Mouse (Mus musculus) C2C12 (cell line): ENCODE data around the gene Idi2. TPM values are rescaled to one million over a fixed set of nuclear protein-coding genes. Genes with fewer than 3 reads are reported as not detected.
"Not testable (repeated sequence)": the region's sequence is repeated elsewhere in the genome, so short reads cannot be mapped to it uniquely, and the experiment has no call there.

ENCODE experiments used
- H3K27me3 ChIP-seq: one replicate; pipeline ENCODE4 v1.6.1; 2011; ENCODE audit not compliant: control insufficient read depth, insufficient read depth, insufficient read length
- H3K36me3 ChIP-seq: one replicate; pipeline ENCODE4 v1.6.1; 2011; ENCODE audit not compliant: control insufficient read depth, insufficient read depth
- H3K4me3 ChIP-seq: one replicate; pipeline ENCODE4 v1.5.1; 2011; ENCODE audit warnings: mild to moderate bottlenecking, control low read depth; ENCODE audit not compliant: poor library complexity, insufficient read depth, severe bottlenecking
- H3K79me2 ChIP-seq: one replicate; pipeline ENCODE4 v1.6.1; 2011; ENCODE audit not compliant: control insufficient read depth, insufficient read depth
- H3K79me3 ChIP-seq: one replicate; pipeline ENCODE4 v1.6.1; 2011; ENCODE audit warnings: low read depth, control low read depth
- H3ac ChIP-seq: one replicate; pipeline ENCODE3; 2011; ENCODE audit warnings: low read depth; ENCODE audit not compliant: control insufficient read depth, insufficient read length
- CTCF ChIP-seq: IDR thresholded peaks from one replicate; pipeline ENCODE4 v1.5.1; 2011; ENCODE audit not compliant: control insufficient read depth, insufficient read depth, insufficient read length
- FOSL1 ChIP-seq: IDR thresholded peaks from one replicate; pipeline ENCODE4 v1.8.0; 2011; ENCODE audit warnings: mild to moderate bottlenecking, low read length; ENCODE audit not compliant: poor library complexity, insufficient read depth, severe bottlenecking
- MYOD1 ChIP-seq: IDR thresholded peaks from one replicate; pipeline ENCODE4 v1.6.1; 2011; ENCODE audit warnings: low read depth; ENCODE audit not compliant: control insufficient read depth, insufficient read length
- MYOG ChIP-seq: IDR thresholded peaks from one replicate; pipeline ENCODE4 v1.6.1; 2011; ENCODE audit not compliant: control insufficient read depth, insufficient read length; ENCODE audit errors: extremely low read depth
- long read RNA-seq, 2 experiments: library from polyadenylated mRNA; unstranded; transcript quantifications; one replicate each; pipeline ENCODE4 v2.0.0; 2019 to 2020
- polyA plus RNA-seq: library from polyadenylated mRNA; unstranded; fragments of >200 nt; fragmentation: generic; extraction: Trizol; gene quantifications from one replicate; pipeline ENCODE4 v1.2.1, GENCODE M21; 2012; ENCODE audit warnings: missing spikeins

Gene Idi2
- not detected for polyA plus RNA-seq
- long read RNA-seq, experiment 1, result 0 reads
- long read RNA-seq, experiment 2, result 0 reads

DNA sequence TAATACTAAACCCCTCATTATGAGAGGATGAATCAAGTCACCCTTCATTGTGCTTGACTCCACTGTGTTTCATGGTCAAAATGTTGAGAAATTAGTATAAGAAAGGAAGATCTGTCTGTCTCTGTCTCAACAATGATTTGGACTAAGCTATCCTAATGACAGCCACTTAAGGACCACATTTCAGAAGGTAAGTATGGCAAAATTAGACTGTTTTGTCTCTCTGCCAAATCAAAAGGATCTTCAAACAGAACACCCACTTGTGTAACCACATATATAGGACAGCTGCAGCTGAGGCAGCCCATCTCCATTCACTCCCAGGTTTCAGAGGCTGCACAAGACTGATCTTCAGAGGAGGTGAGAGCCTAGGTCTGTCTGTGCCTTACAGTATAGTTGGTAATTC is at the start of gene Idi2:
Idi2 (plus strand) TSS at position 301 of the 400 bp plus-strand sequence.
- H3K79me3 ChIP-seq, result not testable (repeated sequence)

DNA sequence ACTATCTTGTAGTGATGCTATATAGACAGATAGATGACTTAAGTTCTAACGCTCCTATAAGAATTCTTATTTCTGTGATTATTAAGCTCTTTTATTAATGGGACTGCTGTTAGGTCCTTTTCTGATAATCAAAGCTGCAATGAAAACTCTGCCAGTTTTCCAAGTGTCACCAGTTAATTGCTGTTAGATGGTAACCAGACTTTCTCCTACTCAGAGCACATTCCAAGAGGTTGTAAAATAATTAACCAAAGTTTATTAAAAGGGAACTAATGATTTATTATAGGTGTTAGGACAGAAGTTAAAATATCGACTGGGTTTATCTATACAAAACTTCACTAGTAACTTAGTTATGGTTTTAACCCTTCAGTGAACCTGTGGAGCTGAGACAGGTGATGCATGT is 46.7 kb upstream of the Idi2 start:
- H3K36me3 ChIP-seq, H3K79me2 ChIP-seq, H3K4me3 ChIP-seq, H3K27me3 ChIP-seq, H3K79me3 ChIP-seq, H3ac ChIP-seq: not testable (repeated sequence)

More for the DNA sequence above, at the start of gene Idi2:
- not testable (repeated sequence) for H3K27me3 ChIP-seq, H3ac ChIP-seq, H3K79me2 ChIP-seq, H3K36me3 ChIP-seq, H3K4me3 ChIP-seq

DNA sequence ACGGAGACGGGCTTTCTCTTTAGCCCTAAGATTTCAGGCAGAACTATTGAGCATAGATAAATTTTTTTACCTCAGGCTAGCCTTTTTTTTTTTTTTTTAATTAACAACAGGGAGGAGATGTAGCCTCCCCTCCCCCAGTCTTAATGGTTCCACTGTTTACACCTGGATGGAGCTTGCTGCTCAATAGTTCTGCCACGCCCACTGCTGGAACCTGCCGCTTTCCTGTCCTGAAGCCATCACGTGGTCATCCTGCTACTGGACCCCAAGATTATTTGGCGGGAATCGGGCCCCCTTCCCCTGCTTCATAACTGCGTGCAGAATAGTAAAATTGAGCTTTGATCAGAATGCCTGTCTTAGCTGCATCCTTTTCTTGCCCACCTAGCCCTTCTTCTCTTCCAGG is 38.8 kb upstream of the Idi2 start:
- H3K27me3 ChIP-seq, H3K36me3 ChIP-seq, H3K4me3 ChIP-seq: not testable (repeated sequence)

DNA sequence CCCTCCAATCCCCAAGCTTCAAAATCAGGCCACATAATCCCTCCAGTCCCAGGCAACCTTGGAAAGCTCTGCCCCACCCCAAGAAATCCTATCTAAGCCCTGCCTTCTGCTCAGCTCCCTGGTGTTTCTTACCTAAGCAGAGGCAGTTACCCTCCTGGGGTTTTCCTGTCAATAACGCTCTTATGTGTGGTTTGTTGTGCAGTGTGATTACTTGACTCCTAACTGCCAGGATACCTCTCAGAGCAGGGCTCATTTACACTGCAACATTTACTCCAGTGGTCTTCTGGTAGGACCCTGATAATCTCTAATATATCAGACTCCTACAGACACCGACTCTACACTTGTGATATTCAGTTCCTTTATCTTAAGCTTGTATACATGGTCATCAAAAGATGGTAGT is 19.2 kb upstream of the Idi2 start:
- TF ChIP-seq CTCF, result no peak
- TF ChIP-seq MYOD1, result no peak
- TF ChIP-seq MYOG, result no peak
- TF ChIP-seq FOSL1, result no peak
- H3K4me3 ChIP-seq, result no peak overlapping the region
- peaks cover 17% of the 10 kb centered on the region for H3K27me3 ChIP-seq

More for the DNA sequence above, 38.8 kb upstream of the Idi2 start:
- H3K79me2 ChIP-seq, H3K79me3 ChIP-seq, H3ac ChIP-seq: not testable (repeated sequence)

DNA sequence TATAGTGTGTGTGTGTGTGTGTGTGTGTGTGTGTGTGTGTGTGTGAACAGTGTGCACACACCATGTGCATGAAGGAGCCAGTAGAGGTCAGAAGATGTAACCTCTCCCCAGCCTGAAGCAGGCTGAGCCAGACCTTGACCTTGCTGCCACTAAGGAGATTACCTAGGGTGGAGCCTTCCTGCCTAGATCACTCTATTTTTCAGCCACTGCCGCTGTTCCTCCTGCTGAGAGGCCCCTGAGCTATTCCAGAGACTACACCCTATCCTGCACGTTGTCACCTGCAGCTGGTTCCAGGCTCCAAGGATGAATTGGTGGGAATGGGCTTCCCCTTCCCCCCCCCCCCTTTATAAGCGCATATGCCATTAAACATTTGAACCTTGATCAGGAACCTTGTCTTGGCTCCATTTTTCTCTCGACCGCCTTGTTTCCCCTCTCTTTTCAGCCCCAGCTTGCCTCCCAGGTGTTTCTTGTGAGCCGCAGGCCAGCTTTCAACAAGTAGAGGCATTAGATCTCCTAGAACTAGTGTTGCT is 15.0 kb upstream of the Idi2 start:
- H3K4me3 ChIP-seq, H3ac ChIP-seq, H3K79me2 ChIP-seq, H3K79me3 ChIP-seq, H3K27me3 ChIP-seq, H3K36me3 ChIP-seq: not testable (repeated sequence)

More for the DNA sequence above, 19.2 kb upstream of the Idi2 start:
- Histone ChIP-seq H3K79me2 (no peaks in the 10 kb centered on the region), H3K79me3 (no peaks in the 10 kb centered on the region), H3K36me3 (no peaks in the 10 kb centered on the region), H3ac (no peak overlapping the region)

DNA sequence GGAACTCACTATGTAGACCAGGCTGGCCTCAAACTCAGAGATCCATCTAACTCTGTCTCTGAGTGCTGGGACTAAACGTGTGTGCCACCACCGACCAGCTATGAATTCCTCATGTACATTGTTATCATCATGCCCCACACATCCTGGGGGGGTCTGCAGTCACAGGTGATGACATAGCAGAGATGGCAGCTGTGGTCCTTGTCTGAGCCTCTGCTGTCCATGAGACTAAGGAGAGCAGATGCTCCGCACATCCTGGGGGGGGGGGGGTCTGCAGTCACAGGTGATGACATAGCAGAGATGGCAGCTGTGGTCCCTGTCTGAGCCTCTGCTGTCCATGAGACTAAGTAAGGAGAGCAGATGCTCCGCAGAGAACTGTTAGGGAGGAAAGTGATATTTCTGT is 11.6 kb upstream of the Idi2 start:
- not testable (repeated sequence) for H3K4me3 ChIP-seq, H3K36me3 ChIP-seq, H3K79me2 ChIP-seq, H3ac ChIP-seq, H3K79me3 ChIP-seq, H3K27me3 ChIP-seq

DNA sequence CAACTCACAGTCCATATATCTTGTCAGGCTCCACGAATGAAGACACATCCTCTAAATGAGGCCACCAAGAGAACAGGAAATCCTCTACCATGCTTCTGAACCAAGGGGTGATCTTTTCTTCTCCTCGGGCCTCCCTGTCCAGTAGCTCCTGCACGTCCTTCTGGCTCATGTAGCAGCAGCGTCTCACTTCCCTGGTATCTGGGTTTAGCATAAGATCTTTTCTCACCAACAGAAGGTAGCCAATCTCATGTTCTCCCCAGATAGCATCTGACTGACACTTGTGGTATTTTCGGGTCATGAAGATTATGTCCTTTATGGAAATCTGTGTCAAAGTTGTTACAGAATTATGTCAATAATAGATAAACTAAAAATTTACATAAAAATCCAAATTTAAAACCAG is 11.0 kb upstream of the Idi2 start:
- H3K79me2 ChIP-seq, H3K36me3 ChIP-seq, H3K4me3 ChIP-seq, H3K27me3 ChIP-seq, H3ac ChIP-seq, H3K79me3 ChIP-seq: not testable (repeated sequence)

DNA sequence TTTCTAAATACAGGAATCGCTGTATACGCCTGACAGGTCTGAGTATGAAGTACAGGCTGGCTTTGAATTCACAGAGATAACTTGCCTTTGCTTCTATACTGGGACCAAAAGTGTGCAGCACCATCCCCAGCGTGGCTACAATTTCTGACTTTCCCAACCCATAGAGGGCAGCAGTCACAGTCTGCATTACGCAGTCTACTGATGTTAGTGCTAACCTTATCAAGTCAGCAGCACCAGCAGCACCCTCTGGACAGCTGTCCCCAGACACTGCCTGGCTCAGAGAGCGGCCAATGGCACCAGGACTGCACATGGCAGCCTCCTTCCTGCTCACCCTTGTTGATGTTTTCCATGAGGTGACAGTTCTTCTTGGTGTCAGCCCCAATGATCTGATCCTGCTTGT is 8.8 kb upstream of the Idi2 start:
- H3ac ChIP-seq, H3K79me3 ChIP-seq, H3K79me2 ChIP-seq, H3K36me3 ChIP-seq, H3K27me3 ChIP-seq, H3K4me3 ChIP-seq: not testable (repeated sequence)

DNA sequence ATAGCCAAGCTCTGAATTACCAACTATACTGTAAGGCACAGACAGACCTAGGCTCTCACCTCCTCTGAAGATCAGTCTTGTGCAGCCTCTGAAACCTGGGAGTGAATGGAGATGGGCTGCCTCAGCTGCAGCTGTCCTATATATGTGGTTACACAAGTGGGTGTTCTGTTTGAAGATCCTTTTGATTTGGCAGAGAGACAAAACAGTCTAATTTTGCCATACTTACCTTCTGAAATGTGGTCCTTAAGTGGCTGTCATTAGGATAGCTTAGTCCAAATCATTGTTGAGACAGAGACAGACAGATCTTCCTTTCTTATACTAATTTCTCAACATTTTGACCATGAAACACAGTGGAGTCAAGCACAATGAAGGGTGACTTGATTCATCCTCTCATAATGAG is 4.5 kb upstream of the Idi2 start, which contains the start of gene Gm9745:
Gm9745 (minus strand) TSS at position 101 of the 400 bp plus-strand sequence.
- not testable (repeated sequence) for H3K79me2 ChIP-seq, H3K79me3 ChIP-seq, H3ac ChIP-seq, H3K4me3 ChIP-seq, H3K27me3 ChIP-seq, H3K36me3 ChIP-seq

DNA sequence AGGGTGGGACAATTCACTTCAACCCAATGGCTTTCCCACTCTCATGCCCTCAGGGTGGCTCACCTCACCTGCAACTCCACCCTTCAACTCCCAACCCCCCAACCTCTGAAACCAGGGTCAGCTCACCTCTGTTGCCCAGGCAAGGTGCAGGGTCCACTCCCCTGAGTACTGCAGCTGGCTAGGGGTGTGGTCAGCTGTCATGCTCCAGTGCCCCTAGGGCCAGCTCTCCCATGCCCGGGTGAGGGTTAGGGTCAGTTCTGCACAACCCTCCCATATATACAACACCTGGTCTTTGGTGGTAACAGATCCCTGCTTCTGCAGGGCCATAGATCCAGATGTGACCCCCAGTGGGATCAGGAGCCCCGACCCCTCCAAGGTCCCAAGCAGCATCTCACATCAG is 2.5 kb downstream of the Idi2 start:
- H3K27me3 ChIP-seq, H3K79me2 ChIP-seq, H3ac ChIP-seq, H3K79me3 ChIP-seq, H3K36me3 ChIP-seq, H3K4me3 ChIP-seq: not testable (repeated sequence)

DNA sequence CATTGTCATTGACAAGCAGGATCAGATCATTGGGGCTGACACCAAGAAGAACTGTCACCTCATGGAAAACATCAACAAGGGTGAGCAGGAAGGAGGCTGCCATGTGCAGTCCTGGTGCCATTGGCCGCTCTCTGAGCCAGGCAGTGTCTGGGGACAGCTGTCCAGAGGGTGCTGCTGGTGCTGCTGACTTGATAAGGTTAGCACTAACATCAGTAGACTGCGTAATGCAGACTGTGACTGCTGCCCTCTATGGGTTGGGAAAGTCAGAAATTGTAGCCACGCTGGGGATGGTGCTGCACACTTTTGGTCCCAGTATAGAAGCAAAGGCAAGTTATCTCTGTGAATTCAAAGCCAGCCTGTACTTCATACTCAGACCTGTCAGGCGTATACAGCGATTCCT is 4.2 kb downstream of the Idi2 start:
- H3K79me3 ChIP-seq, H3ac ChIP-seq, H3K4me3 ChIP-seq, H3K27me3 ChIP-seq, H3K79me2 ChIP-seq, H3K36me3 ChIP-seq: not testable (repeated sequence)
